Mouse (Mus musculus): ENCODE measurements at regions not wholly inside any gene's neighbourhood (a gene's known extent, or its start where the extent isn't known, plus 50 kb on each side); places are given as distances from the start of the nearest gene placed in this dataset.

GRCm38 (mm10) chr1:92275388-92275787 lies 79.9 kb upstream of the Hdac4 start:
- ATAC-seq (ENCODE audit: low FRiP score) (no peak), DNase-seq (ENCODE audit: low spot score, missing footprints) (peak; percentile 73)
- H3K27me3 ChIP-seq (ENCODE audit: control insufficient read depth, insufficient read depth, low read length), result no peaks in the 10 kb centered on the region
- H3K4me3 ChIP-seq (ENCODE audit: low read depth, low read length), result no peak overlapping the region
- no peak overlapping the region for H3K9ac ChIP-seq (ENCODE audit: low read length)
- peaks cover 9% of the 10 kb centered on the region for H3K4me1 ChIP-seq (ENCODE audit: control insufficient read depth, insufficient read depth, low read length)
- H3K9me3 ChIP-seq (ENCODE audit: control insufficient read depth, low read length), result no peaks in the 10 kb centered on the region; the same call in 1 of the 2 replicates
- no peak overlapping the region for H3K27ac ChIP-seq (ENCODE audit: low read depth, low read length)
- H3K36me3 ChIP-seq (ENCODE audit: control insufficient read depth, insufficient read depth, low read length), result no peaks in the 10 kb centered on the region
- H3K4me2 ChIP-seq, result no peak overlapping the region
- 68% methylated on average over 1 of the region's 1 CpGs for WGBS

- H3K27ac ChIP-seq (ENCODE audit: low read depth, low read length), result no peak overlapping the region
- H3K9me3 ChIP-seq (ENCODE audit: control insufficient read depth, low read length), result no peaks in the 10 kb centered on the region; the same call in 1 of the 2 replicates
- no peaks in the 10 kb centered on the region for H3K36me3 ChIP-seq (ENCODE audit: control insufficient read depth, insufficient read depth, low read length)
- peak; percentile 37 for DNase-seq (ENCODE audit: low spot score, missing footprints)
- 84% methylated on average over 2 of the region's 2 CpGs for WGBS
- H3K4me1 ChIP-seq (ENCODE audit: control insufficient read depth, insufficient read depth, low read length), result peaks cover 9% of the 10 kb centered on the region
- no peak overlapping the region for H3K9ac ChIP-seq (ENCODE audit: low read length)
- H3K27me3 ChIP-seq (ENCODE audit: control insufficient read depth, insufficient read depth, low read length), result no peaks in the 10 kb centered on the region
- H3K4me2 ChIP-seq, result no peak overlapping the region
- no peak overlapping the region for H3K4me3 ChIP-seq (ENCODE audit: low read depth, low read length)
- no peak for ATAC-seq (ENCODE audit: low FRiP score)
Measured at GRCm38 (mm10) chr1:92273760-92274159, 78.3 kb upstream of the Hdac4 start.

- Histone ChIP-seq H3K27ac (ENCODE audit: low read depth, low read length) (no peak overlapping the region), H3K4me2 (no peak overlapping the region), H3K27me3 (ENCODE audit: control insufficient read depth, insufficient read depth, low read length) (no peaks in the 10 kb centered on the region), H3K4me3 (ENCODE audit: low read depth, low read length) (no peak overlapping the region), H3K4me1 (ENCODE audit: control insufficient read depth, insufficient read depth, low read length) (peaks cover 9% of the 10 kb centered on the region), H3K9me3 (ENCODE audit: control insufficient read depth, low read length) (no peaks in the 10 kb centered on the region; the same call in 1 of the 2 replicates), H3K9ac (ENCODE audit: low read length) (0 out of 2 replicates have a peak overlapping the region, but pooled peaks have one; percentile 16), H3K36me3 (ENCODE audit: control insufficient read depth, insufficient read depth, low read length) (no peaks in the 10 kb centered on the region)
- DNase-seq (ENCODE audit: low spot score, missing footprints) (peak; percentile 83), ATAC-seq (ENCODE audit: low FRiP score) (peak; percentile 50; the same call in 1 of the 2 replicates)
- WGBS, result 32% methylated on average over 9 of the region's 9 CpGs
Measured at GRCm38 (mm10) chr1:92271676-92272291, 76.3 kb upstream of the Hdac4 start.

- Histone ChIP-seq H3K4me1 (ENCODE audit: control insufficient read depth, insufficient read depth, low read length) (peaks cover 9% of the 10 kb centered on the region), H3K4me2 (no peak overlapping the region), H3K4me3 (ENCODE audit: low read depth, low read length) (no peak overlapping the region), H3K27ac (ENCODE audit: low read depth, low read length) (no peak overlapping the region), H3K27me3 (ENCODE audit: control insufficient read depth, insufficient read depth, low read length) (no peaks in the 10 kb centered on the region), H3K9ac (ENCODE audit: low read length) (no peak overlapping the region), H3K9me3 (ENCODE audit: control insufficient read depth, low read length) (no peaks in the 10 kb centered on the region; the same call in 1 of the 2 replicates), H3K36me3 (ENCODE audit: control insufficient read depth, insufficient read depth, low read length) (no peaks in the 10 kb centered on the region)
- 58% methylated on average over 6 of the region's 6 CpGs for WGBS
- DNase-seq (ENCODE audit: low spot score, missing footprints), result no peak
- ATAC-seq (ENCODE audit: low FRiP score), result no peak
Measured at GRCm38 (mm10) chr1:92270486-92271058, 75.1 kb upstream of the Hdac4 start.

- Histone ChIP-seq H3K4me1 (ENCODE audit: control insufficient read depth, insufficient read depth, low read length) (peaks cover 9% of the 10 kb centered on the region), H3K4me3 (ENCODE audit: low read depth, low read length) (no peak overlapping the region), H3K36me3 (ENCODE audit: control insufficient read depth, insufficient read depth, low read length) (no peaks in the 10 kb centered on the region), H3K9ac (ENCODE audit: low read length) (no peak overlapping the region), H3K4me2 (no peak overlapping the region), H3K9me3 (ENCODE audit: control insufficient read depth, low read length) (no peaks in the 10 kb centered on the region), H3K27me3 (ENCODE audit: control insufficient read depth, insufficient read depth, low read length) (no peaks in the 10 kb centered on the region), H3K27ac (ENCODE audit: low read depth, low read length) (no peak overlapping the region)
- 45% methylated on average over 10 of the region's 10 CpGs for WGBS
- DNase-seq (ENCODE audit: low spot score, missing footprints) (peak; percentile 49), ATAC-seq (ENCODE audit: low FRiP score) (no peak)
Measured at GRCm38 (mm10) chr1:92269464-92269863, 74.0 kb upstream of the Hdac4 start.

- no peak overlapping the region for H3K4me2 ChIP-seq
- no peaks in the 10 kb centered on the region for H3K9me3 ChIP-seq (ENCODE audit: control insufficient read depth, low read length)
- no peaks in the 10 kb centered on the region for H3K36me3 ChIP-seq (ENCODE audit: control insufficient read depth, insufficient read depth, low read length)
- 81% methylated on average over 4 of the region's 4 CpGs for whole genome bisulfite sequencing
- no peak overlapping the region for H3K9ac ChIP-seq (ENCODE audit: low read length)
- H3K4me1 ChIP-seq (ENCODE audit: control insufficient read depth, insufficient read depth, low read length), result no peaks in the 10 kb centered on the region
- no peaks in the 10 kb centered on the region for H3K27me3 ChIP-seq (ENCODE audit: control insufficient read depth, insufficient read depth, low read length)
- peak; percentile 45 for DNase-seq (ENCODE audit: low spot score, missing footprints)
- H3K27ac ChIP-seq (ENCODE audit: low read depth, low read length), result no peak overlapping the region
- no peak for ATAC-seq (ENCODE audit: low FRiP score)
- no peak overlapping the region for H3K4me3 ChIP-seq (ENCODE audit: low read depth, low read length)
Measured at GRCm38 (mm10) chr1:92264941-92265340, 69.4 kb upstream of the Hdac4 start.

GRCm38 (mm10) chr1:92259715-92260392 lies 64.4 kb upstream of the Hdac4 start:
- Histone ChIP-seq H3K9me3 (ENCODE audit: control insufficient read depth, low read length) (no peaks in the 10 kb centered on the region), H3K4me3 (ENCODE audit: low read depth, low read length) (no peak overlapping the region), H3K4me2 (no peak overlapping the region), H3K36me3 (ENCODE audit: control insufficient read depth, insufficient read depth, low read length) (no peaks in the 10 kb centered on the region), H3K4me1 (ENCODE audit: control insufficient read depth, insufficient read depth, low read length) (no peaks in the 10 kb centered on the region), H3K9ac (ENCODE audit: low read length) (no peak overlapping the region), H3K27me3 (ENCODE audit: control insufficient read depth, insufficient read depth, low read length) (no peaks in the 10 kb centered on the region), H3K27ac (ENCODE audit: low read depth, low read length) (no peak overlapping the region)
- DNase-seq (ENCODE audit: low spot score, missing footprints), result peak; percentile 78
- 0 out of 2 replicates have a peak, but pooled peaks have one; percentile 14 for ATAC-seq (ENCODE audit: low FRiP score)
- 83% methylated on average over 23 of the region's 23 CpGs for WGBS

GRCm38 (mm10) chr1:92258026-92258425 lies 62.5 kb upstream of the Hdac4 start:
- Histone ChIP-seq H3K9me3 (ENCODE audit: control insufficient read depth, low read length) (no peaks in the 10 kb centered on the region), H3K36me3 (ENCODE audit: control insufficient read depth, insufficient read depth, low read length) (no peaks in the 10 kb centered on the region), H3K27ac (ENCODE audit: low read depth, low read length) (no peak overlapping the region), H3K27me3 (ENCODE audit: control insufficient read depth, insufficient read depth, low read length) (no peaks in the 10 kb centered on the region), H3K4me1 (ENCODE audit: control insufficient read depth, insufficient read depth, low read length) (no peaks in the 10 kb centered on the region), H3K4me3 (ENCODE audit: low read depth, low read length) (no peak overlapping the region), H3K4me2 (no peak overlapping the region), H3K9ac (ENCODE audit: low read length) (no peak overlapping the region)
- no peak for ATAC-seq (ENCODE audit: low FRiP score)
- DNase-seq (ENCODE audit: low spot score, missing footprints), result peak; percentile 73

- no peaks in the 10 kb centered on the region for H3K36me3 ChIP-seq (ENCODE audit: control insufficient read depth, insufficient read depth, low read length)
- no peak overlapping the region for H3K4me3 ChIP-seq (ENCODE audit: low read depth, low read length)
- H3K27ac ChIP-seq (ENCODE audit: low read depth, low read length), result no peak overlapping the region
- DNase-seq (ENCODE audit: low spot score, missing footprints) (no peak), ATAC-seq (ENCODE audit: low FRiP score) (no peak)
- no peak overlapping the region for H3K4me2 ChIP-seq
- no peaks in the 10 kb centered on the region for H3K27me3 ChIP-seq (ENCODE audit: control insufficient read depth, insufficient read depth, low read length)
- no peaks in the 10 kb centered on the region for H3K9me3 ChIP-seq (ENCODE audit: control insufficient read depth, low read length)
- WGBS, result 86% methylated on average over 8 of the region's 8 CpGs
- no peaks in the 10 kb centered on the region for H3K4me1 ChIP-seq (ENCODE audit: control insufficient read depth, insufficient read depth, low read length)
- H3K9ac ChIP-seq (ENCODE audit: low read length), result no peak overlapping the region
Measured at GRCm38 (mm10) chr1:92253086-92253485, 57.6 kb upstream of the Hdac4 start.

Measured in midbrain, embryonic 11.5 days (tissue).